15 mouse cellular contexts compared by ENCODE assay signal in genomic region chr10:28027791-28028190, GRCm38 (mm10). TPM values are rescaled to one million over a fixed set of nuclear protein-coding genes. Genes with fewer than 3 reads are reported as not detected.
DNase-seq lines count a peak whose midpoint lies in the region.
"Had no signal": no experiment of that assay in that cellular context is flagged by ENCODE, and none has a peak within 500 bp of the region (broad histone marks: within the 10 kb centered on the region; RNA-seq: fewer than 3 reads in every experiment).

No protein-coding gene starts in this region.

- DNase-seq in frontal cortex, adult 2 months (ENCODE audit: extremely low spot score in 1 of 2, low spot score in 1 of 2) = peak; percentile 11 to 31
- no peak for DNase-seq in frontal cortex, postnatal 10 days (ENCODE audit: low spot score in 2 of 2)
- DNase-seq in right cerebral cortex, adult 18-20 months = peak; percentile 1
- DNase-seq in right cerebral cortex, postnatal 4 days = no peak
- DNase-seq in brain, adult 2 months (ENCODE audit: low read depth, low spot score) = peak; percentile 58
- DNase-seq in spleen, postnatal 10 days (ENCODE audit: low spot score in 2 of 2) = no peak
- DNase-seq: adrenal gland, adult 8-10 months; adrenal gland, postnatal 25 days; B cell, adult 2 months; cerebellum, adult 18-20 months; cerebellum, adult 9-10 months; cerebellum, postnatal 14 days; gastrocnemius, adult 2 months; gastrocnemius, postnatal 14 days; heart, adult 11 months had no signal

RNA-seq across cellular contexts. Expression of gene Ptprk, which starts 46.8 kb away (rescaled TPM):
- polyA plus RNA-seq in frontal cortex, adult 2 months (2012; rRNA removed) = 51.1 and 52.1 TPM in 2 replicates

Comparison
In these comparisons a context has a peak if more than half of its experiments do, and no peak if none do; other contexts are left out.
1. DNase-seq: peak in frontal cortex, adult 2 months (2 of 2), right cerebral cortex, adult 18-20 months (single experiment) and brain, adult 2 months (single experiment); none in frontal cortex, postnatal 10 days (0 of 2), right cerebral cortex, postnatal 4 days (single experiment) and spleen, postnatal 10 days (0 of 2).